Mouse (Mus musculus): ENCODE data around the gene Tmem106c. TPM values are rescaled to one million over a fixed set of nuclear protein-coding genes. Genes with fewer than 3 reads are reported as not detected.

The Tmem106c gene
- total RNA-seq, 2 experiments from 2014 or later = 4.9 to 7.3 TPM

DNA sequence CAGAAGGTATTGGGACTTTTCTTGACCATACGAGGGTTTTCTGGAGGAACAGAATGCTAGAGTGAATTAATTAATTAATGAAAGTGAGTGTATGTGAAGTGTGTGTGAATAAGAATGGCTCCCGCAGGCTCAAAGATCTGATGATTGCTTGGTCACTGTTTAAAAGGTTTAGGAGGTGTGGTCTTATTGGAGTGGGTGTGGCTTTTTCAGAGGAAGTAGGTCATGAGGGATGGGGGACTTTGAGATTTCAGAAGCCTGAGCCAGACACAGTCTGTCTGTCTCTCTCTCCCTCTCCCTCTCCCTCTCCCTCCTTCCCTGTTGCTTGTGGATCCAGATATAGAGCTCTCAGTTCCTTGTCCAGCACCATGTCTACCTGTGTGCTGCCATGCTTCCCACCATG is 22.7 kb upstream of the Tmem106c start:
- intact Hi-C loops (cut with DNase I) = no loop called here
- no peak for TF ChIP-seq CTCF (IDR thresholded peaks at IDR 0.05)

DNA sequence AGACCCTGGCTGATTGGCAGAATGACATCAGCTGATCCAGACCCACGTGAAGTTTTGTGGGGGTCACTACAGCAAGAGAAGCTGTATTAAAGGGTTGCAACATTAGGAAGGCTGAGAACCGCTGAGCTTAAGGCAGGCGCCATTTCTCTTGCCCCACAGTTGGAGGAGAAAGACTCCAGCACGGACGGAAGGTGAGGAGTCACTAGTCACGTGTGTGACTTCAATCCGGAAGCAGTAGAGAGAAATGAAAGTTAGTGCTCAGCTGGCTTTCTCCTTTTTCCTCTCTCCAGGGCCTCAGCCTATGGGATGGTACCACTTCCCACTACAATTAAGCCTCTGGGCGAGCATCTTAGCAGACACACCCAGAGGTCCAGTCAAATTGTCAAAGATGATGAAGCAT is 21.5 kb upstream of the Tmem106c start:
- no peak overlapping the region for H3K4me3 ChIP-seq
- intact Hi-C loops (cut with DNase I) = no loop called here

More for the DNA sequence above, 22.7 kb upstream of the Tmem106c start:
- DNase-seq = no peak
- no peak overlapping the region for H3K4me3 ChIP-seq
- no peak overlapping the region for H3K27ac ChIP-seq

DNA sequence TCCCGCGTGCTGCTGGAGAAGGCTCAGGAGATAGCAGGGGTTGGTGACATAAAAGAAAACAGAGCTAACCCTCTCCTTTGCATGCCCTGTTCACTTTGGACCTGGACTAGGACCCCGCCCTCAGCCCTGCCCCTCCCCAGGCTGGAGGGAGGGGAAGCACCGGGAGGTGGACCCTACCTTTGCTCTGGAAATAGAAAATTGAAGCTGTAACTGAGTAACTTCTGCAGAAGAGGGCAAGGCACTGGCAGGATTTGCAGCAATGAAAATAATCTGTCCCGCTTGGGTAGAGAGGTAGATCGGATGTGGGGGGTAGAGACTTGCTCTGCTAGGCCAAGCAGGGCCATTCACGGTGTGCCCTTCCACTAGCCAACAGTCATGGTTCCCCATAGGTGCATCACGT is 20.6 kb upstream of the Tmem106c start:
- no peak overlapping the region for H3K27ac ChIP-seq
- intact Hi-C loops (cut with DNase I) = no loop called here
- TF ChIP-seq CTCF (IDR thresholded peaks at IDR 0.05) = no peak
- DNase-seq = no peak
- no peak overlapping the region for H3K4me3 ChIP-seq

More for the DNA sequence above, 21.5 kb upstream of the Tmem106c start:
- DNase-seq = no peak
- no peak overlapping the region for H3K27ac ChIP-seq
- TF ChIP-seq CTCF (IDR thresholded peaks at IDR 0.05) = no peak

DNA sequence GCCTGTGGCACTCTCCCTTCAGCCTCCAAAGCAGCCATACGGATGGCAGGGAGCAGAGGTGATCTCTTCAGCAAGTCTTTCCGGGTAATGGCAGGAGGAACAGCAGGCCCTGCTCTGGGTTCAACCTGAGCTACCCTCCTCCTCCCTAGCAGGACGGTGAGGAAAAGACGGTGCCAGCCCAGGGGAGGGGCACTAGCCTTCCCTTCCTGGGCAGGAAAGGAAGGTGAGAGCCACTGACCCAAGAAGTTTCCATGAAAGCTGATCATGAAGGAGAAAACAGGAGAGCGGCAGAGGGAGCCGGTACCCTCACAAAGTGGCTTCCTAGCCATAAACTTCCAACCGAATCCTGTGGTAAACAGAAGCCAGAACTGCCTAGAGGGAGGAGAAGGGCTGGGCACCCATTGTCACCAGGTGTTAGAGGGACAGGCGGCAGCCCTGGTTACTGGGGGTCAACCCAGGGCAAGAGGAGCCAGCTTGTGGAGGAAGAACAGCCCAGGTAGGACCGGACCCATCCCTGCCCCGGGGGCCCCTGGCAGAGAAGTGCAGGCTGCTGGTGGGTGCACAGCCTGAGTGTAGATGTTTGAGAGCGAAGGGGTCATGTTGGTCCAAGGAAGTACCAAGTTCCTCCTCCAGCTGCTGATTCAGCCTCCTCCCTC is 19.0 kb upstream of the Tmem106c start:
- no peak for TF ChIP-seq CTCF (IDR thresholded peaks at IDR 0.05)
- no peak overlapping the region for H3K4me3 ChIP-seq
- no peak overlapping the region for H3K27ac ChIP-seq
- DNase-seq = no peak
- intact Hi-C loops (cut with DNase I) = no loop called here

DNA sequence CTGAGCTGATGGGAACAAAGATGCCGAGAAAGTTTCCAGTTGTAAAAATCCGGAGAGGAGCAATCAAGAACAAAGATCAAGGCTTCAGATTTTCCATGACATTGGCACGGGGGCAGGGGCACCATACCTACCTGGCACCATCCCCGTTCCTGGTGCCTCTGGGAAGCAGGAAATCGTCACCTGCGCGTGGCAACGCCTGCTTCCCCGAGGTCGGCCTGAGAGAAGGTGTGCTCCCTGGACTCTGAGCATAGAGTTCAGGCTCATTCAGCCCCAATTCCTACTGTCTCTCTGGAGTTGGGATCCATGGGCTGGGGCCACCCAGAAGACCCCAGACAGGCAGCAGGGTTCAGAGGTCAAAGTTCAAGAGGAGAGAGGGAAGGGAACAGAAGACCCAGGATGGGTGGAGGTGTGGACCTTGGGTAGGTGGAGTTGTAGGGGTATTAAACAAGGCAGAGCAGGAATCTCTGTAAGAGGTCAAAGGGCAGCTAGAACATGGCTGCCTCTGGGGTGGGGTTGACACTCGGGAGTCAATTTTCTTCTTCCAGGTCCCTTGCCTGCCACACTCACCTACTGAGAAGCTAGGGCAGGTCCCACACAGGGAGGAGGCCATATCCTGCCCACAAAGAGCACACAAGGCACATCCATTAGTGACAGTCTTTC is 18.2 kb upstream of the Tmem106c start:
- Histone ChIP-seq H3K4me3 (no peak overlapping the region), H3K27ac (no peak overlapping the region)
- TF ChIP-seq CTCF (IDR thresholded peaks at IDR 0.05) = no peak
- intact Hi-C loops (cut with DNase I) = no loop called here
- DNase-seq = no peak

DNA sequence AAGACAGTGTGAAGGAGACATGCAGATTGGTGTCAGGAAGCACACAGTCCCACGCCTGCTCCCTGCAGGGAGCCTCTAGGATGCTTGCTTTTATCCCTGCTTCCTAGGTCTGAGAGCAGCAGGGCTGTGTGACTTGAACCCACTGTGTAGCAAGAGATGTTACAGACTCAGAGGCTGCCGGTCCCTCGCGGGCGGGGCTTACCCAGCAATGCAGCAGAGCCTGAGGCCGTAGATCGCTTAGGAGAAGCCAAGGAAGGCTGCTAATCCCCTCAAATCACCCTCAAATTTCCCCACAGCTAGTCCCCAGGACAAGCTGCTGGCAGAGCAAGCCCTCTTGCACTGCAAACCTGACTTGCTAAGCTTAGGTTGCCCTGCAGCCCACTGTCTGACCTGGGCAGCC is 15.3 kb upstream of the Tmem106c start:
- no peak overlapping the region for H3K4me3 ChIP-seq
- no peak for TF ChIP-seq CTCF (IDR thresholded peaks at IDR 0.05)
- no peak for DNase-seq
- H3K27ac ChIP-seq = no peak overlapping the region
- intact Hi-C loops (cut with DNase I) = no loop called here

DNA sequence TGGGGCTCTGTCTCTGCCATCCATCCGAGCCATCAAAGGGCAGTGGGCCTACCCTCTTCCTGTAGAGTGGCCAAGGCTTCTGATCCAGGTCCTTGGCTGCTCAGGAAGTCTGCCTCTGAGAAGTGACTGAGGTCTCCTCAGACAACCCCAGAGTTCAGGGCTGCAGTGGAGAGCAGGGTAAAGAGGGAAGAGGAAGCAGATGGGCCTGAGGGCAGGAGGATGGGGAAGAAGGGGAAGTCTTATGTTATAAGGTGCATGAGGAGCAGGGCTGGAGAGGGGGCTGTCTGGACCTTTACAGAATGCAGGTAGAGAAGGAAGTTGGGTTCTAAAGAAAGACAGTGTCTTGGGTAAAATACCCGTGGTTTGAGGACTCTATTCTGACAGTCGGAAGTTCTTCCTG is 14.3 kb upstream of the Tmem106c start:
- intact Hi-C loops (cut with DNase I) = loop anchor here (5.0 kb wide), 4 partner anchors 77 to 232 kb away; no protein-coding TSS in a partner anchor
- DNase-seq = no peak
- TF ChIP-seq CTCF (IDR thresholded peaks at IDR 0.05) = no peak

DNA sequence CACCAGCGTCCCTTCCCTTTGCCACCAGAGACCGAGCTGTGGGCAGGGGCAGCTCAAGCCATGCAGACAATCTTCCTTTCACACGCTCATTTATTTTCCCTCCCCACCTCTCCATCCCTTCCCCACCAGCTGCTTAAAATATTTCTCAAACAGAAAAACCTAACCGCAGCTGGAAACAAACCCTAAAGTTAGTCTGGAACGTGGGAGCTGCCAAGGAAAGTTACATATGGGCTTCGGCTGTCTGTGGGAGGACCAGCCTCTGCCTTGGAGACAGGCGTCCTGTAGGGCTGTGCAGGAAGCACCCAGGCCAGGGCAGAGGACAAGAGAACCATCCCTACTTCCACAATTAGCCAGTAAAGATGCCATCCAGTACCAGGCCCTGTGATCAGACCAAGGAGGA is 13.8 kb upstream of the Tmem106c start:
- intact Hi-C loops (cut with DNase I) = loop anchor here (5.0 kb wide), 4 partner anchors 78 to 233 kb away; no protein-coding TSS in a partner anchor
- DNase-seq = no peak
- H3K4me3 ChIP-seq = no peak overlapping the region
- TF ChIP-seq CTCF (IDR thresholded peaks at IDR 0.05) = no peak
- H3K27ac ChIP-seq = no peak overlapping the region

More for the DNA sequence above, 14.3 kb upstream of the Tmem106c start:
- no peak overlapping the region for H3K4me3 ChIP-seq
- no peak overlapping the region for H3K27ac ChIP-seq

DNA sequence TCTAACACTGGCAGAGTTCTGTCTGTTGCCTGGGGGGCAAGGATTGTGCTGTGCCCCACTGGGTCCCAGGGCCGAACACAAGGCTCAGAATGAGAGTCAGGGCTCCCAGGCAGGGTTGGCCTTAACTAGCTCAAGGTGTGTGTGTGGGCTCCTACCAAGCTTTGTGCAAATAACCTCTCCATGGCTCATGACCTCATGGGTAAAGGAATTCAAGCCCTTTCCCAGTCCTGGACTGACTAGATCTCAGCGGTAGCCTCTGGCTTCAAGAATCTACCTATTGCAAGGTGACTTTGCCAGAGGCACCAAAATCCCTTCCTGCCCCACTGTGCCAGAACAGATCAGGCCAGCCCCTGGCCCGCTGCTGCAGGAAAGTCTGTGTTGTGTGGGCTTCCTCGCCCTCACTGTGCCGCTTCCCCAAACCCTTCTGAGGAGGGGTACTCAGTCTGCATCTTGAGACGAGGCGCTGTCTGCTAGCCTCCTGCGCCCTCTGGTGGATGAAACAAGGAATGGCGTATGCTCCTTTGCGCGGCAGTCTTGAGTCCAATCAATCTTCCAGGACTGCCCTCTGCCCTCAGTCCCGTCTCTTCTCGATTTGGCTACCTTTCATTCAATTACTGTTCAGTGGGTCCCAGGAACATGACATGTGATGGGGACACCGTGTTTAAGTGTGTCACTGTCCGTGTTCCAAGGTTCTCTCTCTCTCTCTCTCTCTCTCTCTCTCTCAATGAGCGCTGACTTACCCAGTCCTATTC is 11.7 kb upstream of the Tmem106c start:
- no peak overlapping the region for H3K27ac ChIP-seq
- TF ChIP-seq CTCF (IDR thresholded peaks at IDR 0.05) = peak; percentile 95
- no peak overlapping the region for H3K4me3 ChIP-seq
- intact Hi-C loops (cut with DNase I) = loop anchor here (5.0 kb wide), 4 partner anchors 80 to 235 kb away; no protein-coding TSS in a partner anchor
- DNase-seq = peak; percentile 58

DNA sequence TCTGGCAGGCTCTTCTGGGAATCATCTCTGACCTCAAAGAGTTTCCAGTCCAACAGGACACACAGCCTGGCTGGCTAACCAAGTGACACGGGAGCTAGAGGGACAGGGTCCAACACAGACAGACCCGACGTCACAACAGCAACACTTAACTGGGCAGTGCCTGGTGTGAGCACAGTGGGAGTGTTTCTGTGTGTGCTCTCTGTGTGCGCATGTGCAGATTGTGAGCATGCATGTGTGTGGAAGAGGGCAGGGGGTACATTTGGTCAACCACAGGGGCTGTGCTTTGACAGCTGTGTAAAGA is 11.2 kb upstream of the Tmem106c start:
- no peak for DNase-seq
- Histone ChIP-seq H3K27ac (no peak overlapping the region), H3K4me3 (no peak overlapping the region)
- no peak for TF ChIP-seq CTCF (IDR thresholded peaks at IDR 0.05)
- intact Hi-C loops (cut with DNase I) = loop anchor here (5.0 kb wide), 4 partner anchors 81 to 236 kb away; no protein-coding TSS in a partner anchor

DNA sequence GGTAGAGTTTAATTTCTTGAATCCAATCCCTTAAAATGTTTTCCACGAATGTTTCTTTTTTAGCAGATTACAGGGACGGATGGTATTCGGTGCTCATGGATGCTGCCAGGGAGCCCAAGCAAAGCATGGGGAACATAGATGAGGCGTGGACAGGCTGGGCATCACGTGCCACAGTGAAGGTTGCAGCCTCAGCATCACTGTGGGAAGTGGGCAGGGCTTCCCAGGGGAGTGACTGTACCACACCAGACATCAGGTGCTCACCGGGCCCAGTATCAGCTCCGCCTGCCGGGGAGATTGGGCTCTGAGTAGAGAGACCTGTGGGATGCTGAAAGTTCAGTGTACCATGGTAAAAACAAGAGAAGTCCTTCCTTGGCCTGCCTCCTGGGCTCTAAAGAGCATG is 9.3 kb upstream of the Tmem106c start:
- DNase-seq = no peak
- intact Hi-C loops (cut with DNase I) = loop anchor here (5.0 kb wide), 4 partner anchors 82 to 237 kb away; no protein-coding TSS in a partner anchor
- Histone ChIP-seq H3K27ac (no peak overlapping the region), H3K4me3 (no peak overlapping the region)
- no peak for TF ChIP-seq CTCF (IDR thresholded peaks at IDR 0.05)

DNA sequence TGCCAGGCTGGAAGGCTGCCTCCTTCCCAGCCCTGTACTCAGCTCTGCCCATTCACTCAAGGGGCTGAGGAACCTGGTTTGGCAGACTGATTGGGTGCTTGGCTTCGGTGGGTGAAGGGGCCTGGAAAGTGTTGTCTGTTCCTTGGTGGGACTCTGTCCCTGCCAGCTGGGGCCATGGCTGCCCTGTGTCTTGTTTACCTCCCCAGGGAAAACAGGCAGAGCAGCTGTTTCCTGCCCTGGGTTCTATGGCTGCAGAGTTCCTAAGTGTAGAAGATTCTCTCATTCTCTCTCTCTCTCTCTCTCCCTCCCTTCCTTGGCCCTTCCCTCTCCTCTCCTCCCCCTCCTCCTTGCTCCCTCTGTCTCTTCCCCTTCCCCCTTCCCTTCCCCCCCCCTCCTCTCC is 8.7 kb upstream of the Tmem106c start:
- Histone ChIP-seq H3K4me3 (no peak overlapping the region), H3K27ac (no peak overlapping the region)
- intact Hi-C loops (cut with DNase I) = no loop called here
- no peak for TF ChIP-seq CTCF (IDR thresholded peaks at IDR 0.05)
- no peak for DNase-seq

DNA sequence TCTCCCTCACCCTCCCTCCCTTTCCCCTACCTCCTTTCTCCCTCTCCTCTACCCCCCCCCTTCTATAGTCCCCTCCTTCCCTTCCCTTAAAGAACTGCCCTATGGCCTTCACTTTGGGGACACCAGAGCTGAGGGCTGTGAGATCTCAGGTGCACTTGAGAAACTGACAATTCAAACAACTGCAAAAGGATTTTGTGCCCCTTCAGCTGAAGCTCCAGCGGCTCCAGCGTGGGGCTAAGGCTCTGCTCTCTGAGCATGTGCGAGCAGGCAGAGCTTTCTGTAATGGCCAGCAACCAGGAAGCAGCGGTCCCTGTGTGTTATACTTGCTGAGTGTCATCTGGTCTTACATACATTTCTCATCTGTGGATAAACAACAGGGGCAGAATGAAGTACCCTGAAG is 8.3 kb upstream of the Tmem106c start:
- intact Hi-C loops (cut with DNase I) = no loop called here
- no peak for DNase-seq
- no peak for TF ChIP-seq CTCF (IDR thresholded peaks at IDR 0.05)
- no peak overlapping the region for H3K27ac ChIP-seq
- H3K4me3 ChIP-seq = no peak overlapping the region

Measured in gastrocnemius, adult 2 months (tissue).